Mouse (Mus musculus) 416B (cell line): Measurements from ENCODE around the gene Tasp1.
"Not testable (repeated sequence)": the region's sequence is repeated elsewhere in the genome, so short reads cannot be mapped to it uniquely, and the experiment has no call there.

ENCODE experiments used
- DNase-seq: peaks from one replicate; pipeline ENCODE4 v3.0.0; 2011; ENCODE audit warnings: low read depth

Gene Tasp1

DNA sequence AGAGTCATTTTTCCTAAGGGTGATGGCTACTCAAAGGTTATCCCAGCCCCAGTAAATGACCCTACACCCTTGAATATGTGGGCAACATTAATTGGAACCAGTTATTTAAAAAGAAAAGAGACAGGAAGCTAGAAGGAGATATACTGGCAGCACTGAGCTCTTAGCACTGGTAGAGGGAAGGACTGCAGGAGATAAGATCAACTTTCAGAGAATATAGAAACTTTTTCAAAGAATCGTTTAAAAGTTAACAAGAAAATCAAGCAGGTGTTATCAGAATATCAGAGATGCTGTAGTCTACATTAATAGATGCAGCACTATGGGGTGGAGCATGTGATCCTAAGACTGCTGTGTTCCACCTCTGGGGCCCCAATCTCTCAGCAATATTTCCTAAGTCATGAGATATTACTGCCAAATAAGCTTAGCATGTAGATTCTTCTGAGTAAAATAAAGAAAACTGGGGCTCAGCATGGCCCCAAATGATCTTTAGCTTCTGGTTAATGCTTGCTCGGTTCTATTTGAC lies 14.9 kb downstream of the Tasp1 start:
- no peak for DNase-seq

DNA sequence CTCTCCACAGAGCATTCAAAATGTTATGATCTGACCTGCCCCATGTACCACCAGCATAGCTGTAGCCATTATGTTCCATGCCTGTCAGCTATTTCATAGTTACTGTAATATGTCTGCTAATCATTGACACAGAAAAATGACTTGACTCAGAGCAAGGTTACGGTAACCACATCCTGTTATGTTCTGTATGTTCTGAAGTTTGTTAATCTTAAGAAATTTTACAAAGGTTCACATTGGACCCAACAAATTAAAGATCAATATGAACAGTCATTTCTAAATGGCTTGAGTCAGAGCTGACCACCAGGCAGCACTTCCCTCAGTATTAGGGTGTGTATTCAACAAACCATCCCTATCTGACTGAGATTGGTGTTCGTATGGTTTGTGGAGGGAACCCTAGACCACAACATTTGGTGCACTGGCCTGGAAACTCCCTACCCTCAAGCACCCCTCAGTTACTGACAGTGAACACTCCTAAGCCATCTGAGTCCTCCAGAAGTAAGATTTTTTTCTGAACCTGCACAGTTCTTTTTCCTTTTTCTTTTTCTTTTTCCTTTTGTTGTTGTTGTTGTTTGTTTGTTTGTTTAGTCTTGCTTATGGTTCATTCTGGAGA lies 24.0 kb downstream of the Tasp1 start:
- DNase-seq, result peak; percentile 55

- DNase-seq, result no peak
Measured at GRCm38 (mm10) chr2:140042081-140042480, 24.5 kb downstream of the Tasp1 start.

DNA sequence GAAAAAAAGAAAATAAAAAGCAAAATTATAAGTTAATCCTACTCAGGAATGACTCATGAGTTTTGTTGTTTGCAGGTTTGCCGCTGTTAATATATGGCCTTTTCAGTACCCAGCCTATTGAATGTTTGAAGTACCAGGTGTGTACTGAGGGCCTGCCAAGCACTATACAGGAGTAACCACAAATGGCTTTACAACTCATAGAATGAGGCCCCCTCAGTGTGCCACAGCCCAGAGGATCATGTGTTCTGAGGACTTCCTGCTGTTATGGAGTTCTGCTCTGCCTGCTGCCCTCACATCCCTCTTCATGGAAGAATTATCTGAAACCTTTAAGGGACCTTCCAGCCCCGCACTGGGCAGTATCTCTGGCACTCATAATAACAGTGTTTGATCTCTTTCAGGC lies 29.1 kb downstream of the Tasp1 start:
- DNase-seq, result no peak

GRCm38 (mm10) chr2:140036854-140037253 lies 29.8 kb downstream of the Tasp1 start:
- DNase-seq, result no peak

DNA sequence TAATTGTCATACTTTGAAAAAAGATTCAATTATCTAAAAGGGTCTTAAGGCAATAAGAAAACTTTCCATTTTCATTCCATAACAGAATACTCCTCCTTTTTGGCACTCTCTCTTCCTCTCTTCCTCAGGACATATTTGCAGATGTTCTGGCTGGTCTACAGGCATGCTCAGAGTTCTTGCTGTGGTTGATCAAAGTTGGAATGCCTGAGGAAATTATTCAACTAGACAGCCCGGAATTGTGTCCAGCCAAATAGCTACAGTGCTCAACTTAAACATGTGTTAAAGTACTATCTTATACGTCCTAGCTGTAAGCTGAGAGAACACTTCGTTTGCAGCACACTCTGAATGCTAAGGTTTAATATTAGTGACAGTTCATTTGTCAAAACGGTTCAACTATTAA lies 41.7 kb downstream of the Tasp1 start:
- no peak for DNase-seq

DNA sequence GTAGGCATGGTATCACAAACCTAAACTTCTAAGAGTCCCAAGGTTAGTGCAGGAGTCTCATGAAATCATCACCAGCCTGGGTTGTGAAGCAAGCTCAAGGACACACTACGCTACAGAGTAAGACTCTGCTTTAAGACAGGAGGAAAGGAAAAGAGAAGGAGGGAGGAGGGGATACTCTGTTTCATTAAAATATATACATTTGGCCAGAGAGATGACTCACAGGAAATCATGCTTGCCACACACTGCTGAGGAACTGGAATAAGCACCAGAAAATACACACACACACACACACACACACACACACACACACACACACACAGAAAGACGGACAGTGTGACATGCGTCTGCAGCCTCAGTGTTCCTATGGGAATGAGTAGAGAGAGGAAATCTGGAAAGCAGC lies 59.2 kb downstream of the Tasp1 start:
- peak; percentile 93 for DNase-seq

DNA sequence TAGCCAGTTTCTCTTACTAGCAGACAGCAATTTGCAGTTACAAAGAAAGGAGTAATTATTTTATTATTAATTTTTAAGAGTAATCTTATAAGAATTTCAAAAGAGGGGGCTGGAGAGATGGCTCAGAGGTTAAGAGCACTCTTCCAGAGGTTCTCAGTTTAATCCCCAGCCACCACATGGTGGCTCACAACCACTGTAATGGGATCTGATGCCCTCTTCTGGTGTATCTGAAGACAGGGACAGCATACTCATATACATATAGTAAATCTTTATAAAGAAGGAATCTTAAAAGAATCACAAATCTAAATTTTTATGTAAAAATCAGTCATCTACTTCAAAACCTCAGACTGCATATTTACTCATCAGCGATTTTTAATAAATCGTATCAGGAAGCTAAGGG lies 68.4 kb downstream of the Tasp1 start:
- DNase-seq, result no peak

DNA sequence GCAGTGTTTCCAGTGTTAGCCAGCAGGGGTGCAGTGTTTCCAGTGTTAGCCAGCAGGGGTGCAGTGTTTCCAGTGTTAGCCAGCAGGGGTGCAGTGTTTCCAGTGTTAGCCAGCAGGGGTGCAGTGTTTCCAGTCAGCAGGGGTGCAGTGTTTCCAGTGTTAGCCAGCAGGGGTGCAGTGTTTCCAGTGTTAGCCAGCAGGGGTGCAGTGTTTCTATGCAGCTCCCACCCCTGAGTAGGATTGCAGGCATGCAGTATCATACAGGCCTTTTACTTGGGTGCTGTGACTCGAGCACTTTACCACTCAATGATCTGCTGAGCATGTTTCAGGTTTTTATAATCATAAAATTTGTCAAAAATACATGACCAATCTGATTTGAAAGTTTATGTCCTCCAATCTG lies 76.7 kb downstream of the Tasp1 start:
- DNase-seq, result peak; percentile 12

GRCm38 (mm10) chr2:139967451-139967850 lies 99.2 kb downstream of the Tasp1 start:
- no peak for DNase-seq

- peak; percentile 84 for DNase-seq
Measured at GRCm38 (mm10) chr2:139966288-139966687, 100.3 kb downstream of the Tasp1 start.

DNA sequence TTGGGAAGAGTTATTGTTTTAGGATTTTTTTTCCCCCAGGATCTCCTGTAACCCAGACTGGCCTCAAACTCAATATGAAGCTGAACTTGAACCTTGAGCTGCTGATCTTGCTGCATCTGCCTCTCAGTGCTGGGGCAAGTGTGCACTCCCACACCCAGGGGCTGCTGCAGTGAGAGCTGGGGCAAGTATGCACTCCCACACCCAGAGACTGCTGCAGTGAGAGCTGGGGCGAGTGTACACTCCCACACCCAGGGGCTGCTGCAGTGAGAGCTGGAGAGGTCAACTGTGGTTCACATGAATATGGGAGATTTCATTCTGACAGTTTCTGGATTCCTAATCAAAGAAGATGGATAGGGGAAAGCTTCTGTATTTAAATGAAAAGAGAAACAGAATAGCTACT lies 117.8 kb downstream of the Tasp1 start:
- no peak for DNase-seq

GRCm38 (mm10) chr2:139937581-139937980 lies 129.0 kb downstream of the Tasp1 start:
- DNase-seq, result peak; percentile 50

DNA sequence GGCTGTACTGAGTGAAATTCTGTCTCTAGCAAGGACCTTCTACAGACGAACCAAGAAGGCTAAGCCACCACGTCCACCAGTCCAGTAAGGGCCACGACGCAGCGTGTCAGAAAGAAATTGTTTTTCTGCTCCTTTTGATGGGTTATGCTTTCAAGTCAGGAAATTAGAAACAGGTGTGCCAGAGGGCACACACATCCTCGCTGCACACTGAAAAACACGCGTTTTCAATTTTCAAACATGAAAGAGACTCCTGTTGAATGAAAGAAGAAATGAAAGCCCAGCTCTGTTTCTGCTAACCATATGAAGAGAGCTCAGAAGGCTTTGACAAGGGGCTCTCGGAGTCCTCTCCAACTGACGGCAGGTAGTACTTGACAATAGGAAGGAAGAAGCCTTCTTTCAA lies 132.0 kb downstream of the Tasp1 start:
- no peak for DNase-seq

- DNase-seq, result no peak
Measured at GRCm38 (mm10) chr2:139934033-139934572, 132.5 kb downstream of the Tasp1 start.

- no peak for DNase-seq
Measured at GRCm38 (mm10) chr2:139932211-139932610, 134.4 kb downstream of the Tasp1 start.

DNA sequence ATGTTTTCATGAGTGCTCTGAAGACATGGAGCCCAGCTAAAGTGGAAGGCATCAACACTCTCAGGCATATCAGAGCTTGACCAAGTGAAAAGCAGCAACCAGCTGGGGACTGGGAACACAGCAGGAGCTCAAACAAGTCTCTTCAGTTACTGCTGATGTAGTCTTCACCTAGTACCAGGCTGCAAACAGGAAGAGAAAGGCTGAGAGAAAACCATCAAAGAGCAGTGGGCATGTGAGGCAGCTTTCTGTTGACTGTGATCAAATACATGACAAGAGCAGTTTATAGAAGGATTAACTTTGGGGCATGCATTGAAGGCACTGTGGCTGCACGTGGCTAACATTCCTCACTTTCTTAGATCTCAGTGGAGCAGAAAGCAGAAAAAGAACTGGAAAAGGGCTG lies 141.7 kb downstream of the Tasp1 start:
- DNase-seq, result no peak

DNA sequence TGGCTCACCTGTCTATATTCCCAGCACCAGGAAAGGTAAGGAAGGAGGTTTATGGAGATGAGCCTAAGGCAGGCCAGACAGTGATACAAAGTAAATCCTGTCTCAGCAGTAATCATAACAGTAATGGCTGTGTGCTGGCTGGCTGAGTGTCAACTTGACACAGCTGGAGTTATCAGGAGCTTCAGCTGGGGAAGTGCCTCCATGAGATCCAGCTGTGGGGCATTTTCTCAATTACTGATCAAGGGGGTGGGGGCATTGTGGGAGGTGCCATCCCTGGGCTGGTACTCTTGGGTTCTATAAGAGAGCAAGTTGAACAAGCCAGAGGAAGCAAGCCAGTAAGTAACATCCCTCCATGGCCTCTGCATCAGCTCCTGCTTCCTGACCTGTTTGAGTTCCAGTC lies 145.2 kb downstream of the Tasp1 start:
- not testable (repeated sequence) for DNase-seq

GRCm38 (mm10) chr2:139919757-139920156 lies 146.8 kb downstream of the Tasp1 start:
- peak; percentile 73 for DNase-seq

DNA sequence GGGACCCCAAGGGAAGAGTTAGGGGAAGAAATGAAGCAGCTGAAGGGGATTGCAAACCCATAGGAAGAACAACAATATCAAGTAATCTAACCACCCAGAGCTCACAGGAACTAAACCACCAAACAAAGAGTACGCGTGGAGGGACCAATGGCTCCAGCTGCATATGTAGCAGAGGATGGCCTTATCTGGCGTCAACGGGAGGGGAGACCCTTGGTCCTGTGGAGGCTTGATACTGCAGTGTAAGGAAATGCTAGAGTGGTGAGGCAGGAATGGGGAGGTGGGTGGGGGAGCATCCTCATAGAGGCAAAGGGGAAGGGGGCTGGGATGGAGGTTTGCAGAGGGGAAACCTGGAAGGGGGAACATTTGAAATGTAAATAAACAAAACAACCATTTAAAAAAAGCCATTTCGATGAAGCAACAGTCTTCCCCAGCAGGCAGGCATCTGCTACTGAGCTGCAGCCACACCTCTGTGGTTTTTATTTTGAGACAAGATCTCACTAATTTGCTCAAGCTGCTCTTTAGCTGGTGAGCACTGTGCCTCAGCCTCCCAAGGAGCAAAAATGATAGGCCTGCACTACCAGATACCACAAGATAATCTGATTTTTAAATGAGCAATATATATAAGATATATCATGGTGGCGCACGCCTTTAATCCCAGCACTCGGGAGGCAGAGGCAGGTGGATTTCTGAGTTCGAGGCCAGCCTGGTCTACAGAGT lies 160.0 kb downstream of the Tasp1 start:
- no peak for DNase-seq

- no peak for DNase-seq
Measured at GRCm38 (mm10) chr2:139891405-139892089, 175.1 kb downstream of the Tasp1 start.

GRCm38 (mm10) chr2:139884264-139884637 lies 182.4 kb downstream of the Tasp1 start:
- DNase-seq, result no peak
